18 mouse cellular contexts compared by ENCODE assay signal in genomic region chr14:102922496-102922993, GRCm38 (mm10). TPM values are rescaled to one million over a fixed set of nuclear protein-coding genes. Genes with fewer than 3 reads are reported as not detected.
DNase-seq lines count a peak whose midpoint lies in the region; ATAC-seq and TF ChIP-seq lines count a peak whose summit lies in the region.
"Had no signal": no experiment of that assay in that cellular context is flagged by ENCODE, and none has a peak within 500 bp of the region (broad histone marks: within the 10 kb centered on the region; RNA-seq: fewer than 3 reads in every experiment).

No protein-coding gene starts in this region.

- 5% methylated on average over 5 of the region's 5 CpGs for WGBS in macrophage (ENCODE audit: missing documents)
- 65% methylated on average over 5 of the region's 5 CpGs for WGBS in stomach, postnatal 0 days

- H3K9ac ChIP-seq in stomach, postnatal 0 days (ENCODE audit: low read length) = no peak overlapping the region
- H3K9ac ChIP-seq: heart, embryonic 13.5 days; hindbrain, embryonic 14.5 days; limb, embryonic 12.5 days; lung, embryonic 14.5 days; midbrain, embryonic 13.5 days had no signal

- H3K27me3 ChIP-seq in stomach, postnatal 0 days (ENCODE audit: control insufficient read depth, insufficient read depth, low read length) = no peaks in the 10 kb centered on the region
- H3K27me3 ChIP-seq: heart, embryonic 13.5 days; limb, embryonic 12.5 days; midbrain, embryonic 13.5 days had no signal

- peak; percentile 11 to 41 for DNase-seq in heart, adult 9 months (ENCODE audit: low spot score in 2 of 2)
- no peak for DNase-seq in heart, postnatal 36 days
- DNase-seq in lung, postnatal 25 days (ENCODE audit: low spot score) = peak; percentile 31
- no peak for DNase-seq in lung, adult 18-20 months
- no peak for DNase-seq in urinary bladder, postnatal 36 days (ENCODE audit: low spot score in 2 of 2)
- DNase-seq in stomach, postnatal 0 days (ENCODE audit: low spot score) = no peak
- DNase-seq: B cell, adult 2 months; cerebellum, adult 2 months; gastrocnemius, postnatal 14 days; kidney, adult 11 months; lung, embryonic 14.5 days; thymus, adult 18-20 months had no signal

- no peaks in the 10 kb centered on the region for H3K79me2 ChIP-seq in macrophage (ENCODE audit: inconsistent target)

- no peak for ATAC-seq in stomach, postnatal 0 days (ENCODE audit: low FRiP score, low TSS enrichment)
- ATAC-seq: midbrain, embryonic 13.5 days had no signal

- no peak for TF ChIP-seq CTCF in stomach, postnatal 0 days (IDR thresholded peaks at IDR 0.05; ENCODE audit: low read depth)

- no peak for TF ChIP-seq EP300 in stomach, postnatal 0 days (optimal IDR thresholded peaks at IDR 0.05)

- H3K36me3 ChIP-seq in macrophage (ENCODE audit: inconsistent target) = no peaks in the 10 kb centered on the region
- H3K36me3 ChIP-seq in stomach, postnatal 0 days (ENCODE audit: control insufficient read depth, insufficient read depth, low read length) = no peaks in the 10 kb centered on the region
- H3K36me3 ChIP-seq: forebrain, embryonic 10.5 days; heart, embryonic 13.5 days; limb, embryonic 12.5 days; midbrain, embryonic 13.5 days had no signal

- H3K4me3 ChIP-seq in macrophage (ENCODE audit: inconsistent target) = peak overlapping the region; percentile 8; the same call in 1 of the 2 replicates
- no peak overlapping the region for H3K4me3 ChIP-seq in stomach, postnatal 0 days (ENCODE audit: low read depth, low read length)
- H3K4me3 ChIP-seq: forebrain, embryonic 10.5 days; heart, embryonic 13.5 days; limb, embryonic 12.5 days; midbrain, embryonic 13.5 days had no signal

- H3K9me3 ChIP-seq in stomach, postnatal 0 days (ENCODE audit: control insufficient read depth, low read length) = no peaks in the 10 kb centered on the region
- H3K9me3 ChIP-seq: forebrain, embryonic 10.5 days; heart, embryonic 13.5 days; limb, embryonic 12.5 days; midbrain, embryonic 13.5 days had no signal

- H3K4me1 ChIP-seq in stomach, postnatal 0 days (replicated peaks; ENCODE audit: control insufficient read depth, insufficient read depth) = no peaks in the 10 kb centered on the region
- H3K4me1 ChIP-seq: forebrain, embryonic 10.5 days; midbrain, embryonic 13.5 days had no signal

- peak overlapping the region; percentile 83 for H3K27ac ChIP-seq in macrophage
- no peak overlapping the region for H3K27ac ChIP-seq in stomach, postnatal 0 days (replicated peaks)
- H3K27ac ChIP-seq: forebrain, embryonic 10.5 days; heart, embryonic 13.5 days; hindbrain, embryonic 14.5 days; limb, embryonic 12.5 days; midbrain, embryonic 13.5 days had no signal

- no peak overlapping the region for H3K4me2 ChIP-seq in stomach, postnatal 0 days (replicated peaks; ENCODE audit: low read depth)
- H3K4me2 ChIP-seq: heart, embryonic 13.5 days; hindbrain, embryonic 14.5 days; limb, embryonic 12.5 days; lung, embryonic 14.5 days; midbrain, embryonic 13.5 days had no signal

- intact Hi-C loops in heart, postnatal 36 days (cut with DNase I) = loop anchor here (5.0 kb wide), 1 partner anchor 60 kb away; the partner anchor contains the start of gene Kctd12

RNA-seq across cellular contexts. Expression of gene Kctd12, which starts 59.9 kb away (rescaled TPM):
- 10 to 100 TPM; 20.7 to 23.3 TPM for total RNA-seq in heart, postnatal 36 days (2021)
- 1,000 to 10,000 TPM in 3 of 26 experiments, 100 to 1,000 TPM in 21, 10 to 100 TPM in 2; 91.3 to 2,709 (median 319) TPM for total RNA-seq in macrophage (2018; cell fraction: chromatin; rRNA removed)
- total RNA-seq in macrophage (2018; cell fraction: cytosol; rRNA removed) = 1,000 to 10,000 TPM in 5 of 26 experiments, 100 to 1,000 TPM in 21; 179 to 1,886 (median 305) TPM
- total RNA-seq in macrophage (2018; cell fraction: nucleus; rRNA removed) = 1,000 to 10,000 TPM in 8 of 26 experiments, 100 to 1,000 TPM in 18; 196 to 3,512 (median 542) TPM
- 84.3 to 203 TPM (median 151 TPM) in 3 replicates for polyA plus RNA-seq in macrophage (2018)
- polyA plus RNA-seq in stomach, postnatal 0 days (2015; fragmentation: Nextera tagmentation; extraction: Ambion mirVana) = 6.1 and 8.1 TPM in 2 replicates

Comparison
In these comparisons a context has a peak if more than half of its experiments do, and no peak if none do; other contexts are left out.
1. DNase-seq: peak in heart, adult 9 months (2 of 2) and lung, postnatal 25 days (single experiment); none in heart, postnatal 36 days (0 of 2), lung, adult 18-20 months (0 of 2), urinary bladder, postnatal 36 days (0 of 2) and stomach, postnatal 0 days (single experiment).